Comparison of ENCODE assay signal across 8 mouse cellular contexts in genomic region chr9:61702280-61702966, GRCm38 (mm10).
DNase-seq lines count a peak whose midpoint lies in the region; ATAC-seq and TF ChIP-seq lines count a peak whose summit lies in the region.

No protein-coding gene starts in this region.

- no peaks in the 10 kb centered on the region for H3K27me3 ChIP-seq in kidney, adult 2 months (replicated peaks; ENCODE audit: control insufficient read depth, insufficient read depth, low read length)
- peaks cover 28% of the 10 kb centered on the region for H3K27me3 ChIP-seq in kidney, embryonic 16.5 days (ENCODE audit: insufficient read depth, low read length)
- peaks cover 32% of the 10 kb centered on the region for H3K27me3 ChIP-seq in embryonic facial prominence, embryonic 10.5 days (replicated peaks; ENCODE audit: low read depth, poor library complexity, severe bottlenecking)
- peaks cover 4% of the 10 kb centered on the region; the same call in 1 of the 2 replicates for H3K27me3 ChIP-seq in lung, postnatal 0 days (replicated peaks; ENCODE audit: insufficient read depth, low read length)

- 75% methylated on average over 22 of the region's 22 CpGs for WGBS in kidney, adult 2 months
- 64% methylated on average over 22 of the region's 22 CpGs for WGBS in kidney, embryonic 16.5 days
- WGBS in embryonic facial prominence, embryonic 10.5 days: 67% methylated on average over 22 of the region's 22 CpGs
- WGBS in lung, postnatal 0 days: 61% methylated on average over 22 of the region's 22 CpGs

- no peak for TF ChIP-seq EP300 in lung, postnatal 0 days (IDR thresholded peaks at IDR 0.05)

- no peak overlapping the region for H3K4me3 ChIP-seq in kidney, adult 2 months (ENCODE audit: insufficient read depth, low read depth, low read length)
- no peak overlapping the region for H3K4me3 ChIP-seq in kidney, embryonic 16.5 days (ENCODE audit: low read length)
- H3K4me3 ChIP-seq in embryonic facial prominence, embryonic 10.5 days: no peak overlapping the region
- no peak overlapping the region for H3K4me3 ChIP-seq in lung, postnatal 0 days (ENCODE audit: low read depth, low read length)

- H3K9me3 ChIP-seq in kidney, embryonic 16.5 days (ENCODE audit: low read length): no peaks in the 10 kb centered on the region
- no peaks in the 10 kb centered on the region for H3K9me3 ChIP-seq in embryonic facial prominence, embryonic 10.5 days
- H3K9me3 ChIP-seq in lung, postnatal 0 days (ENCODE audit: low read length): no peaks in the 10 kb centered on the region

- no peaks in the 10 kb centered on the region for H3K4me1 ChIP-seq in kidney, adult 2 months (ENCODE audit: control insufficient read depth, insufficient read depth, low read length)
- peaks cover 8% of the 10 kb centered on the region; the same call in 1 of the 2 replicates for H3K4me1 ChIP-seq in kidney, embryonic 16.5 days (ENCODE audit: insufficient read depth, low read length)
- peaks cover 50% of the 10 kb centered on the region for H3K4me1 ChIP-seq in embryonic facial prominence, embryonic 10.5 days
- H3K4me1 ChIP-seq in lung, postnatal 0 days (ENCODE audit: insufficient read depth, low read depth, low read length): peaks cover 8% of the 10 kb centered on the region; the same call in 1 of the 2 replicates

- ATAC-seq in kidney, embryonic 16.5 days (ENCODE audit: low FRiP score, low TSS enrichment): no peak
- ATAC-seq in lung, postnatal 0 days: peak; percentile 55

- no peaks in the 10 kb centered on the region for H3K36me3 ChIP-seq in kidney, adult 2 months (ENCODE audit: control insufficient read depth, insufficient read depth, low read length)
- no peaks in the 10 kb centered on the region for H3K36me3 ChIP-seq in kidney, embryonic 16.5 days (ENCODE audit: insufficient read depth, low read length)
- no peaks in the 10 kb centered on the region for H3K36me3 ChIP-seq in embryonic facial prominence, embryonic 10.5 days (replicated peaks)
- no peaks in the 10 kb centered on the region for H3K36me3 ChIP-seq in lung, postnatal 0 days (ENCODE audit: insufficient read depth, low read length)

- DNase-seq in kidney, adult 2 months: peak; percentile 23
- no peak for DNase-seq in embryonic facial prominence, embryonic 10.5 days (ENCODE audit: low spot score)
- peak; percentile 62 for DNase-seq in lung, postnatal 0 days (ENCODE audit: low spot score)
- peak; percentile 78 for DNase-seq in thymus, postnatal 0 days (ENCODE audit: low spot score)
- no peak for DNase-seq in kidney, adult 18-20 months
- DNase-seq in right cerebral cortex, postnatal 36 days (ENCODE audit: low spot score in 2 of 2): no peak
- no peak for DNase-seq in right cerebral cortex, postnatal 14 days

- no peak overlapping the region for H3K9ac ChIP-seq in kidney, embryonic 16.5 days (replicated peaks; ENCODE audit: low read length)
- H3K9ac ChIP-seq in lung, postnatal 0 days (replicated peaks; ENCODE audit: low read depth): no peak overlapping the region

- TF ChIP-seq POLR2A in kidney, adult 2 months (IDR thresholded peaks at IDR 0.05; ENCODE audit: low read depth, low read length): no peak

- no peak overlapping the region for H3K4me2 ChIP-seq in kidney, embryonic 16.5 days (replicated peaks; ENCODE audit: low read depth, low read length)
- no peak overlapping the region for H3K4me2 ChIP-seq in lung, postnatal 0 days (replicated peaks; ENCODE audit: low read depth, low read length)

- no peak for TF ChIP-seq CTCF in kidney, adult 2 months (conservative IDR thresholded peaks at IDR 0.05; ENCODE audit: insufficient read depth, insufficient read length, low read depth, low read length)
- no peak for TF ChIP-seq CTCF in lung, postnatal 0 days (IDR thresholded peaks at IDR 0.05)

- H3K27ac ChIP-seq in kidney, adult 2 months (ENCODE audit: insufficient read depth, low read depth, low read length): no peak overlapping the region
- no peak overlapping the region for H3K27ac ChIP-seq in kidney, embryonic 16.5 days (ENCODE audit: low read length)
- peak overlapping the region; percentile 40 for H3K27ac ChIP-seq in embryonic facial prominence, embryonic 10.5 days (replicated peaks)
- no peak overlapping the region for H3K27ac ChIP-seq in lung, postnatal 0 days (ENCODE audit: low read length)

Comparison
In these comparisons a context has a peak if more than half of its experiments do, and no peak if none do; other contexts are left out.
1. DNase-seq: peak in kidney, adult 2 months (single experiment), lung, postnatal 0 days (single experiment) and thymus, postnatal 0 days (single experiment); none in embryonic facial prominence, embryonic 10.5 days (single experiment), kidney, adult 18-20 months (single experiment), right cerebral cortex, postnatal 36 days (0 of 2) and right cerebral cortex, postnatal 14 days (single experiment).